In the genomic region with DNA sequence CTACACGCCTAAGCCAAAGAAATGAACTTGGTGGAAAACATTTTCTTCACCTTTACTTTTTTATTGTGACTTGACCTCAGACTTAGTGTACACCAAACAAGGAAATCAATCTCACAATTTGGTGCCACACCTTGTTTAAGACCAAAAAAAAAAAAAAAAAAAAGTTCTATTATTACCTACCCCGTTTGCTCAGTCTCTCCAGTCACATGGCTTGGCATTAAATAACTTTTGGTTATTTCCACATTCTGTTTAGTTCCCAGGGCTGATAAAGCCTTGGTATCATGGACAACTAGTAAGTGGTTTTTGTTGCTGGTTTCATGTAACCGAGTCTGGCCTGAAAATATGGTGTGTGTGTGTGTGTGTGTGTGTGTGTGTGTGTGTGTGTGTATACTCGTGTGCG, we compare ENCODE assay signal across 30 mouse cellular contexts.
"Had no signal": no experiment of that assay in that cellular context is flagged by ENCODE, and none has a peak within 500 bp of the region (broad histone marks: within the 10 kb centered on the region; RNA-seq: fewer than 3 reads in every experiment).

No protein-coding gene starts in this region.

- H3K4me1 ChIP-seq: midbrain, embryonic 10.5 days; midbrain, embryonic 12.5 days; midbrain, embryonic 13.5 days; midbrain, embryonic 15.5 days had no signal

- H3K36me3 ChIP-seq: limb, embryonic 10.5 days; limb, embryonic 12.5 days; limb, embryonic 13.5 days; limb, embryonic 15.5 days; liver, embryonic 12.5 days; liver, embryonic 13.5 days; liver, embryonic 15.5 days; lung, embryonic 15.5 days; midbrain, embryonic 10.5 days; midbrain, embryonic 12.5 days; midbrain, embryonic 13.5 days; midbrain, embryonic 15.5 days had no signal

- ATAC-seq: liver, embryonic 12.5 days; lung, postnatal 0 days; midbrain, embryonic 13.5 days; midbrain, embryonic 15.5 days; midbrain, embryonic 16.5 days had no signal

- H3K9ac ChIP-seq: limb, embryonic 12.5 days; limb, embryonic 13.5 days; limb, embryonic 15.5 days; liver, embryonic 12.5 days; liver, embryonic 13.5 days; liver, embryonic 14.5 days; liver, embryonic 15.5 days; lung, embryonic 14.5 days; lung, embryonic 15.5 days; midbrain, embryonic 12.5 days; midbrain, embryonic 13.5 days; midbrain, embryonic 15.5 days had no signal

- H3K9me3 ChIP-seq: limb, embryonic 10.5 days; limb, embryonic 13.5 days; limb, embryonic 15.5 days; liver, embryonic 13.5 days; lung, embryonic 15.5 days; midbrain, embryonic 12.5 days; midbrain, embryonic 15.5 days had no signal

- H3K4me2 ChIP-seq: limb, embryonic 12.5 days; limb, embryonic 13.5 days; limb, embryonic 15.5 days; liver, embryonic 11.5 days; liver, embryonic 12.5 days; liver, embryonic 13.5 days; liver, embryonic 15.5 days; lung, embryonic 14.5 days; lung, embryonic 15.5 days; midbrain, embryonic 11.5 days; midbrain, embryonic 12.5 days; midbrain, embryonic 13.5 days; midbrain, embryonic 15.5 days had no signal

- DNase-seq: left cerebral cortex, postnatal 4 days; liver, embryonic 13.5 days; lung, adult 18-20 months; lung, adult 2 months; lung, embryonic 14.5 days; lung, postnatal 10 days; lung, postnatal 14 days; lung, postnatal 36 days; lung, postnatal 4 days; midbrain, embryonic 14.5 days had no signal

- H3K27ac ChIP-seq: left cerebral cortex, adult 2 months; limb, embryonic 10.5 days; limb, embryonic 12.5 days; limb, embryonic 13.5 days; limb, embryonic 15.5 days; liver, embryonic 12.5 days; liver, embryonic 13.5 days; liver, embryonic 14.5 days; liver, embryonic 15.5 days; lung, embryonic 15.5 days; macrophage; midbrain, embryonic 10.5 days; midbrain, embryonic 12.5 days; midbrain, embryonic 13.5 days; midbrain, embryonic 15.5 days had no signal

- H3K27me3 ChIP-seq: limb, embryonic 12.5 days; limb, embryonic 13.5 days; limb, embryonic 15.5 days; liver, embryonic 12.5 days; liver, embryonic 13.5 days; liver, embryonic 15.5 days; lung, embryonic 15.5 days; megakaryocyte, embryonic 14.5 days; midbrain, embryonic 13.5 days; midbrain, embryonic 15.5 days had no signal

- H3K4me3 ChIP-seq: left cerebral cortex, adult 2 months; limb, embryonic 10.5 days; limb, embryonic 12.5 days; limb, embryonic 13.5 days; limb, embryonic 15.5 days; liver, embryonic 12.5 days; liver, embryonic 13.5 days; liver, embryonic 15.5 days; lung, embryonic 15.5 days; megakaryocyte, embryonic 14.5 days; midbrain, embryonic 10.5 days; midbrain, embryonic 12.5 days; midbrain, embryonic 13.5 days; midbrain, embryonic 15.5 days; myocyte had no signal
